ENCODE assay signal across 44 mouse cellular contexts in genomic region chr13:55801246-55801645, GRCm38 (mm10). TPM values are rescaled to one million over a fixed set of nuclear protein-coding genes. Genes with fewer than 3 reads are reported as not detected.
"Had no signal": no experiment of that assay in that cellular context is flagged by ENCODE, and none has a peak within 500 bp of the region (broad histone marks: within the 10 kb centered on the region; RNA-seq: fewer than 3 reads in every experiment).

No protein-coding gene starts in this region.

- H3K27ac ChIP-seq: limb, embryonic 10.5 days; limb, embryonic 12.5 days; limb, embryonic 13.5 days; limb, embryonic 15.5 days; liver, embryonic 12.5 days; liver, embryonic 13.5 days; liver, embryonic 14.5 days; liver, embryonic 15.5 days; lung, embryonic 15.5 days; macrophage; midbrain, embryonic 10.5 days; midbrain, embryonic 12.5 days; midbrain, embryonic 13.5 days; midbrain, embryonic 15.5 days had no signal

- H3K36me3 ChIP-seq: limb, embryonic 10.5 days; limb, embryonic 12.5 days; limb, embryonic 13.5 days; limb, embryonic 15.5 days; liver, embryonic 12.5 days; liver, embryonic 13.5 days; liver, embryonic 15.5 days; lung, embryonic 15.5 days; midbrain, embryonic 10.5 days; midbrain, embryonic 12.5 days; midbrain, embryonic 13.5 days; midbrain, embryonic 15.5 days had no signal

- H3K9me3 ChIP-seq: limb, embryonic 10.5 days; limb, embryonic 15.5 days; liver, embryonic 12.5 days; liver, embryonic 13.5 days; liver, embryonic 15.5 days; lung, embryonic 15.5 days; midbrain, embryonic 13.5 days; midbrain, embryonic 15.5 days had no signal

- DNase-seq: left cerebral cortex, postnatal 4 days; liver; liver, embryonic 13.5 days; liver, postnatal 0 days; lung, adult 18-20 months; lung, adult 2 months; lung, embryonic 14.5 days; lung, postnatal 10 days; lung, postnatal 14 days; lung, postnatal 36 days; lung, postnatal 4 days; midbrain, embryonic 14.5 days had no signal

- H3K4me3 ChIP-seq: limb, embryonic 10.5 days; limb, embryonic 12.5 days; limb, embryonic 13.5 days; limb, embryonic 15.5 days; liver, embryonic 12.5 days; liver, embryonic 13.5 days; liver, embryonic 15.5 days; lung, embryonic 15.5 days; megakaryocyte, embryonic 14.5 days; midbrain, embryonic 10.5 days; midbrain, embryonic 12.5 days; midbrain, embryonic 13.5 days; midbrain, embryonic 15.5 days; myocyte had no signal

- H3K4me1 ChIP-seq: limb, embryonic 10.5 days; limb, embryonic 13.5 days; limb, embryonic 15.5 days; liver, embryonic 12.5 days; liver, embryonic 13.5 days; liver, embryonic 15.5 days; lung, embryonic 15.5 days; megakaryocyte, embryonic 14.5 days; midbrain, embryonic 10.5 days; midbrain, embryonic 12.5 days; midbrain, embryonic 13.5 days; midbrain, embryonic 15.5 days had no signal

- H3K27me3 ChIP-seq: limb, embryonic 12.5 days; limb, embryonic 13.5 days; limb, embryonic 15.5 days; liver, embryonic 12.5 days; liver, embryonic 13.5 days; liver, embryonic 15.5 days; lung, embryonic 15.5 days; midbrain, embryonic 12.5 days; midbrain, embryonic 13.5 days; midbrain, embryonic 15.5 days had no signal

RNA-seq across cellular contexts. Expression of gene Catsper3, which starts 16.9 kb away (rescaled TPM):
- total RNA-seq: left cerebral cortex, postnatal 10 days; liver, adult 2 months; megakaryocyte progenitor cell, adult 5-6 weeks; megakaryocyte, adult 5-6 weeks; megakaryocyte-erythroid progenitor cell, adult 5-6 weeks; midbrain, postnatal 0 days; monocyte, adult 5-6 weeks had no signal
- polyA plus RNA-seq: limb, embryonic 13.5 days; liver, adult 2 months; liver, embryonic 11.5 days; liver, embryonic 12.5 days; liver, embryonic 13.5 days; liver, embryonic 15.5 days; liver, embryonic 16.5 days; lung, embryonic 15.5 days; lung, embryonic 16.5 days; macrophage; midbrain, embryonic 10.5 days; midbrain, embryonic 11.5 days; midbrain, embryonic 14.5 days; neural tube, embryonic 11.5 days had no signal

RNA-seq across cellular contexts. Expression of gene Pitx1, which starts 34.7 kb away (rescaled TPM):
- total RNA-seq: left cerebral cortex, adult 8-10 months; left cerebral cortex, postnatal 10 days; left cerebral cortex, postnatal 14 days; left cerebral cortex, postnatal 25 days; left cerebral cortex, postnatal 36 days; left cerebral cortex, postnatal 4 days; liver, adult 2 months; megakaryocyte progenitor cell, adult 5-6 weeks; megakaryocyte, adult 5-6 weeks; megakaryocyte-erythroid progenitor cell, adult 5-6 weeks; monocyte, adult 5-6 weeks had no signal
- polyA plus RNA-seq: liver, adult 2 months; liver, postnatal 0 days; lung, postnatal 0 days; macrophage; myocyte had no signal
